Mouse (Mus musculus) kidney, adult 10 weeks (tissue): ENCODE results near the gene Ccnl2. TPM values are rescaled to one million over a fixed set of nuclear protein-coding genes. Genes with fewer than 3 reads are reported as not detected.

Source experiments
- polyA plus RNA-seq: library from polyadenylated mRNA; stranded (reverse); fragments of 350-450 nt; fragmentation: Illumina TruSeq; extraction: RNeasy Lipid Tissue Mini Kit (QIAGEN cat#74804); gene quantifications from one replicate; pipeline ENCODE4 v1.2.3, GENCODE M21; 2014; ENCODE audit warnings: low read depth, low replicate concordance

Ccnl2 gene
- 37.9 TPM for polyA plus RNA-seq

GRCm38 (mm10) chr4:155811929-155812664, at the start of gene Ccnl2:
TSS of gene Ccnl2 (plus strand) at chr4:155812489.

DNA sequence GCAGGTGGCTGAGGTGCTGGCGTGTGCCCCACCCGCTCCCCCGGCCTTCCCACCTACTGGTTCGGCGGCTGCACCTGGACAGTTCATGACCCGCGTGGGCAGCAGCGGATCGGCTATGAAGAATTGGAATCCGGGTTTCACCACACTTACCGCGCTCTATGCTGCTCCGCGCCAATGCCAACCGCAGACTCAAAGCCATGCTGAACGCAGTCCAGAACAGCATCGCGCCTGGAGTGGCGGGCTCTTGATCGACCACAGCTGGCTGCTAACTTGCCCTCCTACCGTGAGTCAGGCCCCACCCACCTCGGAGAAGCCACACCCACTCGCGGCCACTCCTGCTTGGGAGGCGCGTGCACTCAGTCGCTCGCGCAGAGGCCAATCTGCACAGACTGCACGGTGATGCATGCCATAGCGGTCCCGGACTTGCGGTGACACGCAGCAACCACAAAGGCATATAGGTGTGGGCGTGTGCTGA, 38.0 kb upstream of the Ccnl2 start, which contains the start of gene Vwa1:
Gene Vwa1 (minus strand): TSS at position 419 of the 475 bp plus-strand sequence.

DNA sequence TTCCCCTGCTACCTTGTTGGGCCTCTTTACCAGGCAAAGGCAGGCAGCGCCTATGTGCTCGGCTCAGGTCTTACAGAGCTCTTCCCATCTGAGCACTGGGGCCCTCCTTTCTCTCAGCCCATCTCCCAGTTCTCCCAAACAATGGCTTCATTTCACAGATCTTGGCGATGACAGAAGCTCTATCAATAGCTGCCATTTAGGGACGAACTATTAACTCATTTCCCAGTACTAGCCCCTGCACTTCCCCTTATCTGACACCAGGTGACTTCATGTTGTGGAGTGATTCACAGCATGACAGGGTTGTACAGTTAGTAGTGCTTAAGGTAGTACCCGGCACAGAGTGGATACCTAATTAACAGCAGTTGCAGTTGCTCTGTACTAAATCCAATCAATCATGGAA, 26.5 kb upstream of the Ccnl2 start, which contains the start of gene Tmem88b:
Gene Tmem88b (minus strand): TSS at position 56 of the 400 bp plus-strand sequence.

DNA sequence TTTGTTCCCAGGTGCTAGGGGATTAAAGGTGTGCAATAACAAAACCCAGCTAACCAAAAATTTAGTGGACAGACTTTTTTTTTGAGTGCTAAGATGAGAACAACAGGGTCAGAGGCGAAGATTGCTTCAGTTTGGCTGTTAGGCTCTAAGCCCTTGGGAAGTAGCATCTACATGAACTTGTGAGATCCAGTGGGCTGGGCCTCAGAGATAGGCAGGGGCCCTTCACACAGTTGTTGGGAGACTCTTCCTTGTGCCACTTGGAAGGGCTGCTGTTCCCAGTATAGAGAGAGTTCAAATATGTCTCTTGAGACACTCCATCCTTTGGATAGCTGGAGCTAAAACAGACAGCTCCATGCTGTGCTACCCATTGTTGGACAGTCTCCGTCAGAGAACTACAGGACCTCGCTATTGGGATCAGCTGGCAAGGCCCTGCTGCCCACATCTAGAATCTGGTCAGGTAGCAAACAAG, 22.2 kb upstream of the Ccnl2 start, which contains the start of gene Ankrd65:
Gene Ankrd65 (plus strand): TSS at position 419 of the 469 bp plus-strand sequence.

DNA sequence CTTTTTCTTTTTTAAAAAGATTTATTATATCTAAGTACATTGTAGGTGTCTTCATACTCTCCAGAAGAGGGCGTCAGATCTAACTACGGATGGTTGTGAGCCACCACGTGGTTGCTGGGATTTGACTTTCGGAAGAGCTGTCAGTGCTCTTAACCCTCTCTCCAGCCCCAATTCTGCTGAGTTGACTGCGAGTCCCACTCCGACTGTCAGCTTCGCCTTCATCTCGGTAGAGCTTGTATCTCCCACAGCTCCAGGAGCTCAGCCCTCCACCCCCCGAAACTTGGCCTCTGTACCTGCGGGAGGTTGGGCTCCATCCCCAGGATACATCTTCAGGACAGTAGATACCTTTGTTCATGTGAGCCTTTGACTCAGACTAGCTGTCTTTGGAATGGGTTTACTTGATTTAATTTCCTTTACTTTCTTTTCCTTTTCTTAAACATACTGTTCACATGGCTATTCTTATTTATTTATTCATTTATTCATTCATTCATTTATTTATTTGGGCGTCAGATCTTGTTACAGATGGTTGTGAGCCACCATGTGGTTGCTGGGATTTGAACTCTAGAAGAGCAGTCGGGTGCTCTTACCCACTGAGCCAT, 9.4 kb upstream of the Ccnl2 start, which contains the start of gene Mrpl20:
Gene Mrpl20 (plus strand): TSS at position 138 of the 599 bp plus-strand sequence.

GRCm38 (mm10) chr4:155831205-155831766, 19.0 kb downstream of the Ccnl2 start, which contains the start of gene Aurkaip1:
TSS of gene Aurkaip1 (plus strand) at chr4:155831272.

GRCm38 (mm10) chr4:155839483-155839910, 27.2 kb downstream of the Ccnl2 start, which contains the start of gene Mxra8:
TSS of gene Mxra8 (plus strand) at chr4:155839680.

GRCm38 (mm10) chr4:155846871-155847578, 34.7 kb downstream of the Ccnl2 start, which contains the start of gene Dvl1:
TSS of gene Dvl1 (plus strand) at chr4:155847402.

DNA sequence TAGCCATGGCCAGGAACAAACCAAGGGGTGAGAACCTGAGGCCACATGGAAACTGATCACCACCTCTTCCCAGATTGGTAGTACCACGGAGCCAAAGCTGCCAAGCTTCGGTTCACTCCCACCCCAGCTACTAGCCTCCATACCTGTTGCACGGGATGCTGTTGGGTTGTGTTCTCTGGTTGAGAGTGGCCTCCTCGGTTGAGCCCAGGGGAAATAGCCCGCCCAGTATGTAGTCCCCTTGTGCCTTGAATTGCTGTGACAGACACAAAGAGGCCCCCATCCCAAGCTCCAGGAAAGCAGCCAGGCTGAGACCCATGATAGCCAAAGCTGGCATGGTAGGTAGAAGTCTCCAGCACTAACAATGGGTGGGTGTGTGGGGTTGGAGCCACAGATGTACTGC, 50.7 kb downstream of the Ccnl2 start, which contains the start of gene Tas1r3:
Gene Tas1r3 (minus strand): TSS at position 362 of the 400 bp plus-strand sequence.

GRCm38 (mm10) chr4:155869317-155870033, 57.2 kb downstream of the Ccnl2 start, which contains the start of the genes Cptp and Ints11:
TSS of gene Cptp (minus strand) at chr4:155869440.
TSS of gene Ints11 (plus strand) at chr4:155869546.

Other genes starting within 250 kb of the Ccnl2 start
- 9.5 TPM for gene Slc35e2, start 211.1 kb upstream of the Ccnl2 start, polyA plus RNA-seq
- 57.7 TPM for gene Cdk11b, start 187.6 kb upstream of the Ccnl2 start, polyA plus RNA-seq
- gene Gm10563, start 167.1 kb upstream of the Ccnl2 start, polyA plus RNA-seq: not detected
- gene Mmp23, start 159.1 kb upstream of the Ccnl2 start, polyA plus RNA-seq: 0.61 TPM
- 0.73 TPM for gene Mib2, start 143.3 kb upstream of the Ccnl2 start, polyA plus RNA-seq
- gene Fndc10, start 118.1 kb upstream of the Ccnl2 start, polyA plus RNA-seq: not detected
- 74.9 TPM for gene Ssu72, start 107.7 kb upstream of the Ccnl2 start, polyA plus RNA-seq
- gene Tmem240, start 77.7 kb upstream of the Ccnl2 start, polyA plus RNA-seq: not detected
- gene Atad3a, start 51.4 kb upstream of the Ccnl2 start, polyA plus RNA-seq: 5.9 TPM
- 3.3 TPM for gene Vwa1, start 37.8 kb upstream of the Ccnl2 start, polyA plus RNA-seq
- gene Tmem88b, start 26.6 kb upstream of the Ccnl2 start, polyA plus RNA-seq: 2.2 TPM
- not detected for gene Ankrd65, start 22.1 kb upstream of the Ccnl2 start, polyA plus RNA-seq
- 87.6 TPM for gene Mrpl20, start 9.6 kb upstream of the Ccnl2 start, polyA plus RNA-seq
- gene Aurkaip1, start 18.8 kb downstream of the Ccnl2 start, polyA plus RNA-seq: 6.3 TPM
- gene Mxra8, start 27.2 kb downstream of the Ccnl2 start, polyA plus RNA-seq: 43.1 TPM
- 3.0 TPM for gene Dvl1, start 34.9 kb downstream of the Ccnl2 start, polyA plus RNA-seq
- not detected for gene Tas1r3, start 50.9 kb downstream of the Ccnl2 start, polyA plus RNA-seq
- 6.4 TPM for gene Cptp, start 57.0 kb downstream of the Ccnl2 start, polyA plus RNA-seq
- gene Ints11, start 57.1 kb downstream of the Ccnl2 start, polyA plus RNA-seq: 1.9 TPM
- 1.4 TPM for gene Pusl1, start 79.3 kb downstream of the Ccnl2 start, polyA plus RNA-seq
- gene Acap3, start 79.3 kb downstream of the Ccnl2 start, polyA plus RNA-seq: 0.97 TPM
- 50.5 TPM for gene Ube2j2, start 131.3 kb downstream of the Ccnl2 start, polyA plus RNA-seq
- 28.0 TPM for gene C1qtnf12, start 149.8 kb downstream of the Ccnl2 start, polyA plus RNA-seq
- gene B3galt6, start 180.2 kb downstream of the Ccnl2 start, polyA plus RNA-seq: 5.6 TPM
- gene Sdf4, start 180.4 kb downstream of the Ccnl2 start, polyA plus RNA-seq: 121 TPM
- not detected for gene Tnfrsf4, start 201.4 kb downstream of the Ccnl2 start, polyA plus RNA-seq
- not detected for gene Tnfrsf18, start 213.7 kb downstream of the Ccnl2 start, polyA plus RNA-seq
- 0.61 TPM for gene Ttll10, start 246.9 kb downstream of the Ccnl2 start, polyA plus RNA-seq